Mouse (Mus musculus): Measurements from ENCODE around the gene Sars2.

- TF ChIP-seq CTCF (IDR thresholded peaks at IDR 0.05; ENCODE audit: low read depth) (no peak), EP300 (optimal IDR thresholded peaks at IDR 0.05) (no peak)
Observed at GRCm38 (mm10) chr7:28770309-28770708, 28.5 kb downstream of the Sars2 start.
